Mouse (Mus musculus): Measurements from ENCODE around the gene Gm49403. TPM values are rescaled to one million over a fixed set of nuclear protein-coding genes. Genes with fewer than 3 reads are reported as not detected.
"Not testable (repeated sequence)": the region's sequence is repeated elsewhere in the genome, so short reads cannot be mapped to it uniquely, and the experiment has no call there.

The Gm49403 gene
- polyA plus RNA-seq, 1 experiment: not detected

DNA sequence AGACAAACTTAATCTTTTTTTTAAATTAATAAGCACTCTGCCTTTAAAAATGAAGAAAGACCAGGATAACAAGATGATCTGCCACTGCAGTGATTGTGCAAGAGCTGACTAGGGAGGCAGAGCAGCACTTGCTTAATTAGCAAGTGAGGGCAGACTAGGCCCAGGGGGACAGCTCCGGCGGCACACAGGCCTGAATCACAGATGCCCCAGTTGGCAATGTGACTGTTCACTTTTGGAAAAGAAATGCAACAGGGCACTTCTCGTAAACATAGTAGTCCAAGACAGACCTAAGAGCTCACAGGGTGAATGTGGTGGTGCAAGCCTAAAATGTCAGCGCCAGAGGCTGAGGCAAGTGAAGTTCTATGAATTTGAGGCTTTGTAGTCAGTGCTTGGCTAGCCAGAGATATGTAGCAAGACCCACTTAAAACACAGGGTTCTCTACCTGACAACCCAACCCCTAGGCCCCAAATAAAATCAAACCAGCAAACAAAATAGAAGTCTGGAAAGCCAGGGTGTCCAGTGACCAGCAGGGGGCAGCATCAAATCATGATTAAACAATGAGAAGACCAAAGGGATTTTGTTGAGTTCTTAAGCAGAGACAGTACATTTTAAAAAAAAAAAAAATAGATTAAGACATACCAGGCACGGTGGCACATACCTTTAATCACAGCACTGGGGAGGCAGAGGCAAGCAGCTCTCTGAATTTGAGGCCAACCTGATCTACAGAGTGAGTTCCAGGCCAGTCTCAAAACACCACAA lies 39.2 kb upstream of the Gm49403 start:
- H3K4me1 ChIP-seq (ENCODE audit: control insufficient read depth, insufficient read depth, low read length): peaks cover 10% of the 10 kb centered on the region

DNA sequence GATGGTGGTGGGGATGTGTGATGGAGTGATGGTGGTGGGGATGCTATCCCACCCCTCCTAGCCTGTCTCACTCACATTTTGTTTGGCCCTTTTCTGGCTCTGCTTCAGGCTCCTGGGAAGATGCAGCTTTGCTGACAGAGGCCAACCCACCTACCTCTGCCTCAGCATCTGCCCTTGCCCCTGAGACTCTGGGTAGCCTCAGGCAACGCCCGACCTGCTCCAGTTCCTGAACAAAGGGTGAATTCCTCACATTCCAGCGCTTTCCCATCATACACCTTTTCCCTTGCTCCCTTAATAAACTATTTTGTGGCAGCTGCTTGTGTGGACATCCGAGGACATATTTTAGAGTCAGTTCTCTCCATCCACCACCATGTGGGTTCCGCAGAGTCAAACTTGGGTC lies 35.4 kb upstream of the Gm49403 start:
- Histone ChIP-seq H3K4me3 (ENCODE audit: insufficient read depth, low read depth, low read length) (no peak overlapping the region), H3K4me1 (ENCODE audit: control insufficient read depth, insufficient read depth, low read length) (peaks cover 11% of the 10 kb centered on the region), H3K27ac (ENCODE audit: insufficient read depth, low read depth, low read length) (no peak overlapping the region)
- TF ChIP-seq CTCF (IDR thresholded peaks at IDR 0.05; ENCODE audit: insufficient read depth, low read depth, low read length): no peak
- TF ChIP-seq POLR2A (IDR thresholded peaks at IDR 0.05; ENCODE audit: insufficient read depth, low read depth, low read length): no peak
- 85% methylated on average over 5 of the region's 5 CpGs for WGBS

More for the DNA sequence above, 39.2 kb upstream of the Gm49403 start:
- H3K27ac ChIP-seq (ENCODE audit: insufficient read depth, low read depth, low read length): no peak overlapping the region
- H3K4me3 ChIP-seq (ENCODE audit: insufficient read depth, low read depth, low read length): no peak overlapping the region
- WGBS: 38% methylated on average over 5 of the region's 5 CpGs
- no peak for TF ChIP-seq POLR2A (IDR thresholded peaks at IDR 0.05; ENCODE audit: insufficient read depth, low read depth, low read length)
- TF ChIP-seq CTCF (IDR thresholded peaks at IDR 0.05; ENCODE audit: insufficient read depth, low read depth, low read length): no peak

DNA sequence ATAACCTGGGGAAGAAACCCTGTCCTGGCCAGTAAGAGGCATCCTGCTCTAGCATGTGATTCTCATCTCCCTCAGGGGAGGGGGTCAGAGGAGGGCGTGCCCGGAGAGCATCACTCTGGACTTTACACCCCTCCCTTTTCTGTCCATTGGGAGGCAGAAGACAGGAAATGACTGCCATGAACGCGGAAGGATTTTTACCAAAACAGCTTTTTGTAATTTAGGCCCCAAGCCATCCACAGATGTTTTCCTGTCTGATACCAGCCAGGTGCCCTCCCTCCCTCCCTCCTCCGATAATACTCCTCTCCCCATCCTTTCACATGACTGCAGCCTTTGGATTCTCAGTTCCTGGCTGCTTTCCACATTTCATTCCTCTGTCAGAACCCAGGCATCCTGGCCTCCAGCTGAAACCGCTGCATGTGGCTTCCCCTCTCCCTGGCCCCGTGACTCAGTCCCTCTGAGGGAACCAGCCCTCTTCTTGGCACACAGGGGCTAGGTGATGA lies 33.3 kb upstream of the Gm49403 start, which contains the start of gene Lrrn4cl:
Gene Lrrn4cl (plus strand): TSS at position 367 of the 500 bp plus-strand sequence.
- Histone ChIP-seq H3K27ac (ENCODE audit: insufficient read depth, low read depth, low read length) (no peak within 1 kb of the TSS), H3K4me1 (ENCODE audit: control insufficient read depth, insufficient read depth, low read length) (peaks cover 11% of the 10 kb centered on the region), H3K4me3 (ENCODE audit: insufficient read depth, low read depth, low read length) (no peak within 1 kb of the TSS)
- TF ChIP-seq CTCF (IDR thresholded peaks at IDR 0.05; ENCODE audit: insufficient read depth, low read depth, low read length) (no peak), POLR2A (IDR thresholded peaks at IDR 0.05; ENCODE audit: insufficient read depth, low read depth, low read length) (no peak)
- 19% methylated on average over 7 of the region's 7 CpGs for WGBS

DNA sequence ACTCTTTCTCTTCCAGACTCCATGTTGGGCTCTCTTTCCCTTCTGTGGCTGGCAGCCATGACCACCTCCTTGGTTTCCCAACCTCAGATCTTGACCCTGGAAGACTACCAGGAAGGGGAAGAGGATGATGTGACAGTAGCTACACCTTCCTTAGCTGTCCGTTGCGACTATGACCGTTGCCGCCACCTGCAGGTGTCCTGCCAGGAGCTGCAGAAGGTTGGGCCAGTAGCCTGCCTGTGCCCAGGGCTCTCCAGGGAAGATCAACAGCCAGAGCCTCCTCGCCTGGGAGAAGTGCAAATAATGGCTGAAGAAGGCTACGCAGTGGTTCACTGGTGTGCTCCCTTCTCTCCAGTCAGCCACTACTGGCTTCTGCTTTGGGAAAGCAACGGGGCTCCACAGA lies 32.1 kb upstream of the Gm49403 start:
- Histone ChIP-seq H3K27ac (ENCODE audit: insufficient read depth, low read depth, low read length) (no peak overlapping the region), H3K4me1 (ENCODE audit: control insufficient read depth, insufficient read depth, low read length) (peaks cover 11% of the 10 kb centered on the region), H3K4me3 (ENCODE audit: insufficient read depth, low read depth, low read length) (no peak overlapping the region)
- TF ChIP-seq CTCF (IDR thresholded peaks at IDR 0.05; ENCODE audit: insufficient read depth, low read depth, low read length) (no peak), POLR2A (IDR thresholded peaks at IDR 0.05; ENCODE audit: insufficient read depth, low read depth, low read length) (no peak)
- WGBS: 63% methylated on average over 7 of the region's 7 CpGs

DNA sequence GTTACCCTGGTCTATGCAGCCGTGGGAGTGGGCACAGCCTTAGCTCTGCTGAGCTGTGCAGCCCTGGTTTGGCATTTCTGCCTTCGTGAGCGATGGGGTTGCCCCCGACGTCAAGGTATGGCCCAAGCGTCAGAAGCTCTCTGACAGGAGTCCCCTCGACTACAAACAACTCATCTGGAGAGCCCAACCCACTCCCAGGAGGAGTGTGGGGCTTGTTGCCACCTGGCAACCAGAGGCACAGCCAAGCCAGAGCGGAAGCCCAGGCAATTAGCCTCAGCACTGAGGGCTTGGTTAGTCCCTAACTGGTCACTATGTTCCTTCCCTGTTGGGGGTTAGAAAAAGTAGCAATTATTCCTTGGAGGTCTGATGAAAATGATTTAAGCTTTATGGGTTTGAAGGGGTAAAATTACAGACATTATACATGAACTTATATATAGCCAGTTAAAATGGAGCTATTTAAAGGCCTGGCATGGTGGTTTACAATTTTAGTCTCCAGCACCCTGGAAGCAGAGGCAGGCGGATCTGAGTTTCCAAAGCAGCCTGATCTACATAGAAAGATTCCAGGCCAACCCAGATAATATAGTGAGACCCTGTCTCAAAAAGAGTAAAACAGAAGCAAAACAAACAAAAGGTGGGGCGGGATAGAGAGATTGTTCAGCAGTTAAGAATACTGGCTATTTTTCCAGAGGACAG lies 31.3 kb upstream of the Gm49403 start:
- 59% methylated on average over 10 of the region's 10 CpGs for WGBS
- H3K27ac ChIP-seq (ENCODE audit: insufficient read depth, low read depth, low read length): no peak overlapping the region
- peaks cover 11% of the 10 kb centered on the region for H3K4me1 ChIP-seq (ENCODE audit: control insufficient read depth, insufficient read depth, low read length)
- no peak overlapping the region for H3K4me3 ChIP-seq (ENCODE audit: insufficient read depth, low read depth, low read length)
- TF ChIP-seq POLR2A (IDR thresholded peaks at IDR 0.05; ENCODE audit: insufficient read depth, low read depth, low read length) (no peak), CTCF (IDR thresholded peaks at IDR 0.05; ENCODE audit: insufficient read depth, low read depth, low read length) (no peak)

DNA sequence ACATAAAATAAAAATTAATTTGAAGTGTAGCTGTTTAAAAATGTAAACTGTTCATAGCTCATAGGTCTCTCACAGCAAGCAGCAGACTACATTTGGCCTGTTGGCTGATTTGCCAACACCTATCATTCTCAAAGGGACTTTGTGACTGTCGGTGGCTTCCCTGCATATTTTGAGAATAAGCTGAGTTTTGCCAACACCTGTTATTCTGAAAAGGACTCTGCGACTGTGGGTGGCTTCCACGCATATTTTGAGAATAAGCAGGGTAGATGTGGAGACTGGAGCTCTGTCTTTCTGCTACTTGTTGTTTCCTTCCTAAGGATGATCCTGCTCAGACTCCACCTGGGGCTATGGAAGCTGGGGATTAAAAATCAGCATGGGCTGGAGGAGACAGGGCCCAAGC lies 30.6 kb upstream of the Gm49403 start:
- WGBS: 80% methylated on average over 3 of the region's 3 CpGs
- Histone ChIP-seq H3K4me1 (ENCODE audit: control insufficient read depth, insufficient read depth, low read length) (peaks cover 11% of the 10 kb centered on the region), H3K4me3 (ENCODE audit: insufficient read depth, low read depth, low read length) (no peak overlapping the region), H3K27ac (ENCODE audit: insufficient read depth, low read depth, low read length) (no peak overlapping the region)
- no peak for TF ChIP-seq POLR2A (IDR thresholded peaks at IDR 0.05; ENCODE audit: insufficient read depth, low read depth, low read length)
- TF ChIP-seq CTCF (IDR thresholded peaks at IDR 0.05; ENCODE audit: insufficient read depth, low read depth, low read length): no peak

DNA sequence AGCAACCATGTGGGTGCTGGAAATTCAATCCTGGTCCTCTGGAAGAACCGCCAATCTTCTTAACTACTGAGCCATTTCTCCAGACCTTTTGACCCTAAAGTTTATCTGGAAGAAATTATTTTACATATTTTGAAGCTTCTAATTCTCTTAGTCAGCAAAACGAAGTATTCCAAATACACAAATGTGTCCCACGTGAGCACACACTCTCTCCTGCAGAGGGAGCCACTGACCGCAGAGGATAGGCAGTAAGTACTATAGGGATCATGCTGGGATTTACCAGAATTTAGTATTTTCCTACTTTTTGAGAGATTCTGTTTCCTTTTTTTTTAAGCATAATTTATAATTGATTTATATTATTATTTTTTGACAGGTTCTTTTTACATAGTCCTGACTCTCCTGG lies 26.0 kb upstream of the Gm49403 start:
- TF ChIP-seq POLR2A (IDR thresholded peaks at IDR 0.05; ENCODE audit: insufficient read depth, low read depth, low read length): no peak
- no peak for TF ChIP-seq CTCF (IDR thresholded peaks at IDR 0.05; ENCODE audit: insufficient read depth, low read depth, low read length)
- Histone ChIP-seq H3K4me3 (ENCODE audit: insufficient read depth, low read depth, low read length) (no peak overlapping the region), H3K4me1 (ENCODE audit: control insufficient read depth, insufficient read depth, low read length) (no peaks in the 10 kb centered on the region), H3K27ac (ENCODE audit: insufficient read depth, low read depth, low read length) (no peak overlapping the region)
- 39% methylated on average over 4 of the region's 4 CpGs for WGBS

DNA sequence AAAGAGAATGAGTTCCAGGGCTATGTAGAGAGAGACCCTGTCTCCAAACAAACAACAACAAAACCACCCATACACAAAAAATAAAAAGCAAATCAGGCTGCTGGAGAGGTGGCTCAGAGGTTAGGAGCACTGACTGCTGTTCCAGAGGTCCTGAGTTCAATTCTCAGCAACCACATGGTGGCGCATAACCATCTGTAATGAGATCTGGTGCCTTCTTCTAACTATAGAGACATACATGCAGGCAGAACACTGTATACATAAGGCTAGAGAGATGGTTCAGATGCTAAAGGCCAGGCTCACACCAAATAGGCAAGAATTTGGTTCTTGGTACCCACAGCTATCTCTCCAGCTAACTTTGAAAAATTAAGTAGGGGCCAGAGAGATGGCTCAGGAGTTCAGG lies 24.7 kb upstream of the Gm49403 start:
- TF ChIP-seq CTCF (IDR thresholded peaks at IDR 0.05; ENCODE audit: insufficient read depth, low read depth, low read length) (no peak), POLR2A (IDR thresholded peaks at IDR 0.05; ENCODE audit: insufficient read depth, low read depth, low read length) (no peak)
- WGBS: 28% methylated on average over 1 of the region's 1 CpGs

DNA sequence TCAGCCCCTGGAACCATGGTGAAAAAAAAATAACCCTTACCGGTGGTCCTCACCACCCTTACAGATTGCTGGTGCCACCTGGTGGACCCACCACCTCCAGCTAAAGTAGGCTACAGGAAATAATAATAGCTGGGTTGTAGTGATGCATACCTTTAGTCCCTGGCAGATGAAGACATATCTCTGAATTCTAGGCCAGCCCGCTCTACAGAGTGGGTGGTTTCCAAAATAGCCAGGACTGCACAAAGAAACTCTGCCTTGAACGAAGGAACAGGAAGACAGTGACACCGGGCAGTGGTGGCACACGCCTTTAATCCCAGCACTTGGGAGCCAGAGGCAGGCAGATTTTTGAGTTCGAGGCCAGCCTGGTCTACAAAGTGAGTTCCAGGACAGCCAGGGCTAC lies 19.5 kb upstream of the Gm49403 start:
- TF ChIP-seq POLR2A (IDR thresholded peaks at IDR 0.05; ENCODE audit: insufficient read depth, low read depth, low read length): no peak
- no peak for TF ChIP-seq CTCF (IDR thresholded peaks at IDR 0.05; ENCODE audit: insufficient read depth, low read depth, low read length)
- WGBS: 71% methylated on average over 6 of the region's 6 CpGs

More for the DNA sequence above, 24.7 kb upstream of the Gm49403 start:
- no peak overlapping the region for H3K27ac ChIP-seq (ENCODE audit: insufficient read depth, low read depth, low read length)
- H3K4me3 ChIP-seq (ENCODE audit: insufficient read depth, low read depth, low read length): no peak overlapping the region
- H3K4me1 ChIP-seq (ENCODE audit: control insufficient read depth, insufficient read depth, low read length): no peaks in the 10 kb centered on the region

DNA sequence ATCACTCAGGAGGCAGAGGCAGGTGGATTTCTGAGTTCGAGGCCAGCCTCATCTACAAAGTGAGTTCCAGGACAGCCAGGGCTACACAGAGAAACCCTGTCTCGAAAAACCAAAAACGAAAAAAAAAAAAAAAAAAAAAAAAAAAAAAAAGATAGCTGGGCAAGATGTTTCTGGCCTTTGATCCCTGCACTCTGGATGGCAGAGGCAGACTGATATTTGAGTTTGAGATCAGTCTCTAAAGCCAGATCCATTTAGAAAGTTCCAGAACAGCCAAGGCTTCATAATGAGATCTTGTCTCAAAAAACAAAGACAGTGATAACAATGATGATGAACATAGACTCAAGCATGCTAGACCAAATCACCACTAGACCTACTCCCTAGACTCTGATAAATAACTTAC lies 13.3 kb upstream of the Gm49403 start:
- not testable (repeated sequence) for H3K4me3 ChIP-seq (ENCODE audit: insufficient read depth, low read depth, low read length); H3K4me1 ChIP-seq (ENCODE audit: control insufficient read depth, insufficient read depth, low read length); H3K27ac ChIP-seq (ENCODE audit: insufficient read depth, low read depth, low read length)
- WGBS: 72% methylated on average over 3 of the region's 3 CpGs

More for the DNA sequence above, 19.5 kb upstream of the Gm49403 start:
- no peak overlapping the region for H3K4me3 ChIP-seq (ENCODE audit: insufficient read depth, low read depth, low read length)
- no peak overlapping the region for H3K27ac ChIP-seq (ENCODE audit: insufficient read depth, low read depth, low read length)
- no peaks in the 10 kb centered on the region for H3K4me1 ChIP-seq (ENCODE audit: control insufficient read depth, insufficient read depth, low read length)
